Mouse (Mus musculus) urinary bladder, postnatal 4 days (tissue): ENCODE measurements around the gene Kras.

Experiments used
- DNase-seq, 2 experiments: peaks; one replicate each; pipeline ENCODE4 v3.0.0; 2021 to 2022; ENCODE audit warnings: low spot score in 2 of 2

Kras gene

DNA sequence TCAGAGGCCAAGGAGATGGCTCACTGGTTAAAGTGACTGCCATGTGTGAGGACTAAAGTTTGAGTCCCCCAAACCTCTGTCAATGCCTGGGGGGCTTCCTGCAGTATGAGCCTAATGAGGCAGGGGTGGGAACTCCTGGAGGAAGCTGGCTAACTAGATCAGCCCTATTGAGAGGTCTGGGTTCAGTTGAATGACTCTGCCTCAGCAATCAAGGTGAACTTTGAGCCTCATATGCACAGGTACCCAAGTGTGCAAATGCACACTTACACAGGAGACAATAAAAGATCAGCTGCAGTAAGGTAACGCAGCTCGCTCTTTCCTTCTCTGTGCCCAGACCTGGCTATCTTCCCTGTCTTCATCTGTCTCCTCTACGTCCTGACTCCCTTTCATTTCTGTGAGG, 57.0 kb downstream of the Kras start:
- DNase-seq = no peak

GRCm38 (mm10) chr6:145187093-145188088, 62.6 kb downstream of the Kras start:
- no peak for DNase-seq

DNA sequence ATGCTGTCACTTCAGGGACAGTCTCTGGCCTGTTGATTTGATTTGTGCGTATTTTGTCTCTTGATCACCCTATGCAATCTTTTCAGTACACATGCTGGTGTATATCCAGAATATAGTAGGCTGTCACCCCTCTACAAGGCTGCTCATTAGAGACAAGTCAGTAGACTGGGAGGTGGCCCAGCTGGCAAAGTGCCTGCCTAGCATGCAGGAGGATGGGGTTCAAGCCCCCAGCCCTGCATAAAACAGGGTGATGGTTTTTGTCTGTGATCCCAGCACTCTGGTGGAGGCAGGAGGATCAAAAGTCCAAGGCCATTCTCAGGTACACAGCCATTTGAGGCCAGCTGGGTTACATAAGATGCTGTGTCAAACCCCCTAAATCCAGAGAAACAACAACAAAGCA, 63.9 kb downstream of the Kras start:
- no peak for DNase-seq

GRCm38 (mm10) chr6:145182044-145182443, 68.0 kb downstream of the Kras start:
- no peak for DNase-seq

DNA sequence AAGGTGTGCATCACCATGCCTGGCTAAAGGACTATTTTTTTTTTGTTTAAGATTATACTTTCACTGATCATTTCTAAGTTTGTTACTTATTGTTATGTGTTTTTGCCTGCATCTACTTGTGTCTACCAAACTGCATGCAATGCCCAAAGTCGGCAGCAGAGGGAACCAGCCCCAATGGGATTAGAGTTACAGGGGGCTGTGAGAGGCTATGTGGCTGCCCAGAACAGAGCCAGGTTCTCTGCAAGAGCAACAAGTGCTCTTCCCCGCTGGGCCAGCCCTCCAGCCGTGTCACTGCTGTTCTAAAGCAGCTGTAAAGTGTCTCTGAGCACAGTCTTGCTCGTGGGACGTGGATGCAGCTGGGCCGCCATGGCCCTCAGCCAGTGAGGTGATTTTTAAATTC, 70.4 kb downstream of the Kras start:
- DNase-seq = peak in 1 of 2 experiments; percentile 71

DNA sequence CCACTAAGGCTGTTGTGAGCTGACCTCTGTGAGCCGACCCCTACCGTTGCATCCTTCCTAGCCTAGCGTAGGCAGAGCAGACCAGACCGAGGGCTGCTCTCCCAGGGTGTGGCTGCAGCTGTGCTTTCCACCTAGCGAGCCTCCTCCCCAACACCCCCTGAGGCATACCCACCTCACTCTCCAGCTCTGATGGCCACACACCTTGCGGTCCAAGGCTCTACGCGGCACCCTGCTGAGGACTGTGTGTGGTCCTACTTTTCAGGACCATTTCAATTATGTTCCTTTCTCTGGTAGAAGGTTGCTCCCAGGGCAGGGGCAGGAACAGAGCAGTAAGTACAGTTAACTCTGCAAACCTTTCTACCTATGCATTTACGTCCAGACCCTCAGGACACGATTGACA, 73.6 kb downstream of the Kras start:
- no peak for DNase-seq

- DNase-seq = no peak
These were observed 74.5 kb downstream of the Kras start for GRCm38 (mm10) chr6:145175571-145175981.

DNA sequence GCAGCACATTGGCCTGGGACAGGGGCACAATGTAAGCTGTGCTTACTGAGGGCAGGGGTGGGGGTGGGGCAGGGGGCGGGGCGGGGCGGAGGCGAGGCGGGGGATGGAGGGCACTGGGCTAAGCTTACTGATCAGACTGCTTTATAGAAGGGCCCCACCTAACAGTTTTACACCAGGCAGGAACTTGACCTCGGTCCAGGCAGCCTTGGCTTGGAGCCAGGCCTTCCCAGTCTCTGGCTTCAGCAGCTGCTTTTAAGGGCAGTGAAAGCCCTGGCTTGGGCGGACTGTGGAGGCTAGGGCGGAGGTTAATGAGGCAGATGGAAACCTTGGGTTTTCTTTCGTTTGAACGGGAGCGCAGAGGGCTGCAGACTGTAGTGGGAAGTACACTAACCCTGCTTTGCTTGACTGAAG, 76.3 kb downstream of the Kras start:
- DNase-seq = peak; percentile 80 to 88

GRCm38 (mm10) chr6:145171892-145172606, 78.0 kb downstream of the Kras start:
- DNase-seq = no peak
